Mouse (Mus musculus) layer of hippocampus, adult 8-10 months (tissue): ENCODE results near the gene Tcn2. TPM values are rescaled to one million over a fixed set of nuclear protein-coding genes. Genes with fewer than 3 reads are reported as not detected.
A peak's percentile ranks its signal among the peaks of the same experiment; 100 is the strongest.

ENCODE experiments used
- DNase-seq, 2 experiments: peaks; one replicate each; pipeline ENCODE4 v3.0.0; 2022; ENCODE audit warnings: low spot score in 2 of 2
- total RNA-seq, 4 experiments: library from RNA; stranded (reverse); gene quantifications; 2 replicates each; pipeline ENCODE4 v1.2.4; 2022

Gene Tcn2
- total RNA-seq, 4 experiments from 2014 or later = 14.5 to 50.2 (median 26.1) TPM

- no peak for DNase-seq
Measured at GRCm38 (mm10) chr11:3895458-3895857, 36.5 kb downstream of the Tcn2 start.

- peak; percentile 96 to 97 for DNase-seq
Measured at GRCm38 (mm10) chr11:3894406-3895281, 37.3 kb downstream of the Tcn2 start, which contains the start of the genes 4921536K21Rik and Dusp18. Gene 4921536K21Rik (minus strand): TSS chr11:3895098. Gene Dusp18 (plus strand): TSS chr11:3895240.

DNA sequence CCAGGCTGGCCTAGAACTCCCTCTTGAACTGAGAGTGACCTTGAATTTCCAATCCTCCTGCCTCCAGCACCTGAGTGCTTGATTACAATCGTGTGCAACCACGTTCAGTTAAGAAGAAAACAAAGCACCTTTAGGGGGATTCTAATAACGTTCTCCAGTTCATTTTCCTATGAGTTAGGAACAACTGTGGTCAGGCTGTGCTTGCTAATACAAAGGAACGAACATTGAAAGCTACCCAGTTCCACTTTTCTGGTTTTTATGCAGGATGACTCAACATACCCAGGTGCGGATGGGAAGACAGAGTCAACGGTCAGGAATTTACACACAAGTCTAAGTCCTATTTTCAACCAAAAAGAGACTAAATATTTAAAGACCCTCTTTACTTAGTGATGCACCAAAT lies 38.0 kb downstream of the Tcn2 start:
- no peak for DNase-seq

DNA sequence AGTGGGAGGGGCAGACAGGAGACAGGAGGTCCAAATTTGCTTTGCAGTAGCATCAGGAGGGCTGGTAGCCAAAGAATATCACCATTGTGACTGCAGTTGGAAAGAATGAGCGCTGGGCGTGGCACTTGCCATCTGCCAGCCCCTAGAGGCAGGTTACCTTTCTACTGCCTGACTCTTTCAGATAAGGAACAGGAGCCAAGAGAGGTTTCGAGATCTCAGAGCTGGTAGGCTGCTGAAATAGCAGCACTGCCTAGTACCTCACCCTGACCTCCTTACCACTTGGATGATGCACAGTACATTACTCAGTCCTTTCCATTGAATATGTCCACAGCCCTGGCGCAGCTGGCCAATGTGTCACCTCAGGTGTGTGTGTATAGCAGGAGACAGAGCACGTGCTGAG lies 44.6 kb downstream of the Tcn2 start:
- no peak for DNase-seq

DNA sequence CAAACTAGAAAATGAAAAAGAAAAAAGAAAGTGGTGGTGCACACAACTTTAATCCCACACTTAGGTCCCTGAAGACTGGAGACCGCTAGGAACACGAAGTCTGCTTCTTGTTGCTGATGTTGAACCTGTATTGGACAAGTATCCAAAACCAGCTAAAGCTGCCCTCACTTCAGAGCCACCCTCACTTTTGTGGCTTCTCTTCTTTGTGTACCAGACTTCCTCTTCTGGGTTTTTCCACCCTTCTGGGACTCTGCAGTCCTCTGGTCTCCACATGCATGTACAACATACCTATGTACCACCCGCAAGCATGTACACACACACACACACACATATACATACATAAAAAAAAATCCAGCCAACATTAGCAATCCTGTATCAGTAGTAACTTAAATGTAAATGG lies 48.2 kb downstream of the Tcn2 start:
- DNase-seq = no peak

GRCm38 (mm10) chr11:3879836-3880235 lies 52.1 kb downstream of the Tcn2 start:
- DNase-seq = peak; percentile 61 to 87

- DNase-seq = no peak
Measured at GRCm38 (mm10) chr11:3878660-3879059, 53.3 kb downstream of the Tcn2 start.

GRCm38 (mm10) chr11:3876419-3876818 lies 55.5 kb downstream of the Tcn2 start:
- peak in 1 of 2 experiments; percentile 49 for DNase-seq

Other genes with a start within 250 kb of the Tcn2 start
- gene Osbp2, start 68.3 kb downstream of the Tcn2 start, total RNA-seq = 10 to 100 TPM; 63.6 to 77.0 (median 69.9) TPM
- gene 4921536K21Rik, start 37.1 kb downstream of the Tcn2 start, total RNA-seq = 1 to 10 TPM in 2 of 4 experiments, under 1 TPM in 2; 0.52 to 1.0 (median 0.83) TPM
- gene Dusp18, start 36.9 kb downstream of the Tcn2 start, total RNA-seq = 10 to 100 TPM; 19.1 to 26.7 (median 22.9) TPM
- 10 to 100 TPM; 15.0 to 19.8 (median 16.9) TPM for gene Slc35e4, start 17.5 kb downstream of the Tcn2 start, total RNA-seq
- 10 to 100 TPM; 36.4 to 50.9 (median 43.0) TPM for gene Pes1, start 31.8 kb upstream of the Tcn2 start, total RNA-seq
- under 1 TPM in 2 of 4 experiments, not detected in 2; 0.36 to 0.72 TPM for gene 4930556J24Rik, start 44.6 kb upstream of the Tcn2 start, total RNA-seq
- 10 to 100 TPM in 3 of 4 experiments, 1 to 10 TPM in 1; 9.3 to 10.9 (median 10.6) TPM for gene Gal3st1, start 51.5 kb upstream of the Tcn2 start, total RNA-seq
- under 1 TPM; 0.25 to 0.76 (median 0.52) TPM for gene Sec14l4, start 99.3 kb upstream of the Tcn2 start, total RNA-seq
- gene Sec14l3, start 132.7 kb upstream of the Tcn2 start, total RNA-seq = 1 to 10 TPM; 1.4 to 2.9 (median 1.9) TPM
- gene Mtfp1, start 163.3 kb upstream of the Tcn2 start, total RNA-seq = 100 to 1,000 TPM in 2 of 4 experiments, 10 to 100 TPM in 2; 93.7 to 108 (median 102) TPM
- gene Sec14l2, start 191.3 kb upstream of the Tcn2 start, total RNA-seq = 10 to 100 TPM; 52.3 to 62.7 (median 57.1) TPM
- 10 to 100 TPM; 32.4 to 36.4 (median 35.0) TPM for gene Rnf215, start 203.0 kb upstream of the Tcn2 start, total RNA-seq
- gene Ccdc157, start 228.1 kb upstream of the Tcn2 start, total RNA-seq = 10 to 100 TPM; 13.8 to 18.5 (median 15.4) TPM
- gene Sf3a1, start 228.2 kb upstream of the Tcn2 start, total RNA-seq = 10 to 100 TPM; 57.6 to 66.7 (median 63.6) TPM